Mouse (Mus musculus) G1E (cell line): ENCODE measurements around the gene Dscaml1. TPM values are rescaled to one million over a fixed set of nuclear protein-coding genes. Genes with fewer than 3 reads are reported as not detected.

ENCODE experiments used
- ATAC-seq: 2 replicates; pipeline ENCODE4 v1.8.0; 2016; ENCODE audit warnings: mild to moderate bottlenecking; ENCODE audit not compliant: insufficient number of reproducible peaks, poor library complexity, low FRiP score, severe bottlenecking; ENCODE audit errors: extremely low read depth
- DNase-seq: peaks from one replicate; pipeline ENCODE4 v3.0.0; 2012; ENCODE audit warnings: low spot score
- H3K27me3 ChIP-seq: 2 replicates; pipeline ENCODE4 v1.6.1; 2012; ENCODE audit warnings: mild to moderate bottlenecking, low read length, inconsistent platforms; ENCODE audit not compliant: insufficient read depth
- H3K36me3 ChIP-seq: replicated peaks from 2 replicates; pipeline ENCODE3; 2012; ENCODE audit warnings: mild to moderate bottlenecking, inconsistent platforms
- H3K4me1 ChIP-seq: 2 replicates; pipeline ENCODE4 v1.6.1; 2012; ENCODE audit warnings: low read depth, low read length, inconsistent platforms, mixed read lengths; ENCODE audit not compliant: insufficient read depth
- H3K4me3 ChIP-seq: 2 replicates; pipeline ENCODE4 v1.5.1; 2012; ENCODE audit warnings: low read depth, mild to moderate bottlenecking, inconsistent platforms, low read length, moderate library complexity, mixed read lengths
- H3K9me3 ChIP-seq: replicated peaks from 2 replicates; pipeline ENCODE4 v1.6.1; 2012; ENCODE audit warnings: inconsistent platforms
- CTCF ChIP-seq: IDR thresholded peaks from 2 replicates; pipeline ENCODE4 v1.5.1; 2012; ENCODE audit warnings: low read depth, low read length, inconsistent platforms, mixed read lengths
- GATA1 ChIP-seq: IDR thresholded peaks from 2 replicates; pipeline ENCODE4 v1.6.1; 2012; ENCODE audit warnings: borderline replicate concordance, low read length, inconsistent platforms, mixed read lengths
- GATA2 ChIP-seq: IDR thresholded peaks from 2 replicates; pipeline ENCODE4 v1.6.1; 2012; ENCODE audit warnings: low read depth, low read length, inconsistent platforms, borderline replicate concordance
- POLR2AphosphoS5 ChIP-seq: IDR thresholded peaks from 2 replicates; pipeline ENCODE4 v1.6.1; 2012; ENCODE audit warnings: low read depth, low read length, inconsistent platforms; ENCODE audit not compliant: insufficient replicate concordance
- TAL1 ChIP-seq: conservative IDR thresholded peaks from 2 replicates; pipeline ENCODE4 v1.6.1; 2012; ENCODE audit warnings: low read depth, low read length, inconsistent platforms, mixed read lengths
- polyA plus RNA-seq: library from polyadenylated mRNA; stranded (reverse); fragments of >175 nt; gene quantifications from 2 replicates; pipeline ENCODE4 v1.2.3, GENCODE M21; 2012
- total RNA-seq, 2 experiments: library from RNA; stranded (forward) in 1 of 2; stranded (reverse) in 1 of 2; fragments of 200-1000 nt in 1 of 2; fragments of >200 nt in 1 of 2; fragmentation: Nextera tagmentation in 1 of 2; gene quantifications; 2 replicates each; pipeline ENCODE4 v1.2.3; 2014 to 2017

Gene Dscaml1
- total and polyA plus RNA-seq, 3 experiments = 0.22 TPM; not detected in 2

DNA sequence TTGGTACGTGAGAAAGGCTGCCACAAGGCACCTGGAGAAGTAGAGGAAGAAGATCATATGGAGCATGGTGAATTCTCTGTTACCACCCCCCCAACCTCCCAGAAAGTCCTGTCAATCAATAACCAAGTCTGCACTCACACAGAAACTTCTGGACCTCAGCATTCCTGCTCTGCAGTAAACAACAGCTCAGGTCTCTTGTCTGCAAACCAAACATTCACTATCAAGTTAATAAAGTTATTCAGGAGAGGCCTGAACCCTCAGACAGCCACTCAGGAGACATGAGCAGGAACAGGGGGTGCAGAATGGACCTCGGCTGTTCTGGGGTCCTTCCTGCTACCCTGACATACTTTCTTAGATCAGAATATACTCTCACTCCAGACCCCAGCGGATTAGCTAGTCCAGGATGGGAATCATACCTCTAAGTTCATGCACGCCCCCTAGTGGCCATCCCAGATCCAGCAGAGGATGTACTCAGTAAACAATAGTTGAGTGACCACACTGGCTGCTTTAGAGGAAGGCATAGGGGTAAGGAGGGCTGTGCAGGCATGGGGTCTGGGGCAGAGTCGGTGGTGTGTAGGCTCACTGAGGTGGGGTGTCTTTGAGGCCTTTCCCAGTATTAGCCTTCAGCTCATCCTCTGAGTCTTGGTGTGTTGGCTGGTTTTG, 12.8 kb upstream of the Dscaml1 start:
- Histone ChIP-seq H3K4me1 (peaks cover 6% of the 10 kb centered on the region), H3K36me3 (no peaks in the 10 kb centered on the region), H3K27me3 (peaks cover 7% of the 10 kb centered on the region; the same call in 1 of the 2 replicates), H3K9me3 (no peaks in the 10 kb centered on the region), H3K4me3 (no peak overlapping the region)
- DNase-seq = no peak
- no peak for ATAC-seq
- TF ChIP-seq POLR2AphosphoS5 (no peak), TAL1 (no peak), CTCF (peak; percentile 29)

- TF ChIP-seq GATA1 = no peak
- TF ChIP-seq CTCF = peak; percentile 73
- H3K9me3 ChIP-seq = no peaks in the 10 kb centered on the region
- no peak overlapping the region for H3K4me3 ChIP-seq
- ATAC-seq (no peak), DNase-seq (no peak)
- peaks cover 7% of the 10 kb centered on the region; the same call in 1 of the 2 replicates for H3K27me3 ChIP-seq
- H3K36me3 ChIP-seq = no peaks in the 10 kb centered on the region
- peaks cover 6% of the 10 kb centered on the region for H3K4me1 ChIP-seq
These were observed 10.5 kb upstream of the Dscaml1 start for GRCm38 (mm10) chr9:45415912-45416311.

GRCm38 (mm10) chr9:45417245-45417644, 9.2 kb upstream of the Dscaml1 start:
- ATAC-seq (0 out of 2 replicates have a peak, but pooled peaks have one; percentile 15), DNase-seq (peak; percentile 41)
- Histone ChIP-seq H3K9me3 (no peaks in the 10 kb centered on the region), H3K4me3 (no peak overlapping the region; the same call in 1 of the 2 replicates), H3K4me1 (peaks cover 6% of the 10 kb centered on the region), H3K27me3 (peaks cover 7% of the 10 kb centered on the region; the same call in 1 of the 2 replicates), H3K36me3 (no peaks in the 10 kb centered on the region)
- TF ChIP-seq CTCF (peak; percentile 51), POLR2AphosphoS5 (no peak), GATA2 (no peak), TAL1 (no peak)

DNA sequence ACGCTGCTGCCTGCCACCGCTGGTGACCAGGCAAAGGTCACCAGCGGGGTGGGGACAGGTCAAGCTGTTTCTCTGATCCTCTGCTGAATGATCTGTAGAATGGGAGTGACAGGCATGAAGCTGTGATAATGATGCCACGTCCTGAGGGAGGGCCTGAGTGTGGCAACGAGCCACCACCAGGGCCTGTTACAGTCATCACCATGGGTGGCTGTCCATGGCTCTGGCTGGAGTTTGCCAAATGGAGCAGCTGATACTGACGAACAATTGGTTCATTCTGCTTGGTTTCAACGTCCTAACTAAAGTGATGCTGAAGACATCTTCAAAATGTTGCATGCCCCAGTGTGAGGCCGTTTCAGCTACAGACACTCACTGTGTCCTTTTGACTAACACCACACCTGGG, 8.2 kb upstream of the Dscaml1 start:
- TF ChIP-seq TAL1 = no peak
- TF ChIP-seq CTCF = no peak
- TF ChIP-seq GATA1 = no peak
- no peak for TF ChIP-seq POLR2AphosphoS5
- no peak for TF ChIP-seq GATA2
- ATAC-seq (no peak), DNase-seq (no peak)
- Histone ChIP-seq H3K9me3 (no peaks in the 10 kb centered on the region), H3K4me3 (no peak overlapping the region), H3K4me1 (peaks cover 6% of the 10 kb centered on the region), H3K27me3 (peaks cover 4% of the 10 kb centered on the region; the same call in 1 of the 2 replicates), H3K36me3 (no peaks in the 10 kb centered on the region)

- DNase-seq = no peak
- Histone ChIP-seq H3K36me3 (no peaks in the 10 kb centered on the region), H3K4me1 (peaks cover 6% of the 10 kb centered on the region), H3K27me3 (peaks cover 4% of the 10 kb centered on the region; the same call in 1 of the 2 replicates), H3K4me3 (no peak overlapping the region), H3K9me3 (no peaks in the 10 kb centered on the region)
- no peak for ATAC-seq
- TF ChIP-seq CTCF (peak; percentile 44), GATA1 (no peak), GATA2 (no peak), POLR2AphosphoS5 (no peak), TAL1 (no peak)
These were observed 5.2 kb upstream of the Dscaml1 start for GRCm38 (mm10) chr9:45421209-45421608.

GRCm38 (mm10) chr9:45422761-45423298, 3.6 kb upstream of the Dscaml1 start:
- H3K9me3 ChIP-seq = no peaks in the 10 kb centered on the region
- no peaks in the 10 kb centered on the region for H3K4me1 ChIP-seq
- H3K36me3 ChIP-seq = no peaks in the 10 kb centered on the region
- H3K4me3 ChIP-seq = no peak overlapping the region
- DNase-seq (no peak), ATAC-seq (no peak)
- peaks cover 4% of the 10 kb centered on the region; the same call in 1 of the 2 replicates for H3K27me3 ChIP-seq
- no peak for TF ChIP-seq CTCF
- TF ChIP-seq GATA1 = no peak
- no peak for TF ChIP-seq POLR2AphosphoS5
- no peak for TF ChIP-seq GATA2
